Mouse (Mus musculus) bone marrow macrophage, adult 2 months (primary cell): ENCODE measurements around the gene Nhs. TPM values are rescaled to one million over a fixed set of nuclear protein-coding genes. Genes with fewer than 3 reads are reported as not detected.
"Not testable (repeated sequence)": the region's sequence is repeated elsewhere in the genome, so short reads cannot be mapped to it uniquely, and the experiment has no call there.

Experiments
- H3K27ac ChIP-seq: 2 replicates; pipeline ENCODE4 v1.5.1; 2012; ENCODE audit warnings: low read depth, low read length; ENCODE audit not compliant: insufficient read depth
- H3K4me1 ChIP-seq: 2 replicates; pipeline ENCODE4 v1.6.1; 2012; ENCODE audit warnings: low read length; ENCODE audit not compliant: control insufficient read depth, insufficient read depth
- H3K4me3 ChIP-seq: 2 replicates; pipeline ENCODE4 v1.5.1; 2012; ENCODE audit warnings: mild to moderate bottlenecking, low read length, moderate library complexity; ENCODE audit not compliant: insufficient read depth
- CTCF ChIP-seq: IDR thresholded peaks from 2 replicates; pipeline ENCODE4 v1.5.1; 2012; ENCODE audit warnings: low read depth, mild to moderate bottlenecking, low read length, moderate library complexity
- POLR2A ChIP-seq: IDR thresholded peaks from 2 replicates; pipeline ENCODE4 v1.6.1; 2012; ENCODE audit warnings: mild to moderate bottlenecking, low read depth, low read length, borderline replicate concordance
- polyA plus RNA-seq: library from polyadenylated mRNA; stranded (reverse); fragments of >200 nt; gene quantifications from 2 replicates; pipeline ENCODE4 v1.2.4, GENCODE M21; 2012; ENCODE audit not compliant: missing spikeins, insufficient read depth, insufficient read length

Gene Nhs
- polyA plus RNA-seq, 1 experiment = 0.07 TPM

- TF ChIP-seq POLR2A (no peak), CTCF (no peak)
- H3K4me3 ChIP-seq = no peak overlapping the region
Measured at GRCm38 (mm10) chrX:161907595-161908592, 251.6 kb downstream of the Nhs start.

GRCm38 (mm10) chrX:161894442-161894841, 265.1 kb downstream of the Nhs start:
- Histone ChIP-seq H3K27ac (no peak overlapping the region), H3K4me1 (no peaks in the 10 kb centered on the region), H3K4me3 (no peak overlapping the region)
- TF ChIP-seq POLR2A = no peak
- no peak for TF ChIP-seq CTCF

More at GRCm38 (mm10) chrX:161907595-161908592, 251.6 kb downstream of the Nhs start:
- Histone ChIP-seq H3K4me1 (no peaks in the 10 kb centered on the region), H3K27ac (no peak overlapping the region)

- H3K27ac ChIP-seq = no peak overlapping the region
- H3K4me1 ChIP-seq = no peaks in the 10 kb centered on the region
- no peak for TF ChIP-seq CTCF
- TF ChIP-seq POLR2A = no peak
- H3K4me3 ChIP-seq = no peak overlapping the region
Measured at GRCm38 (mm10) chrX:161883661-161884060, 275.9 kb downstream of the Nhs start.

GRCm38 (mm10) chrX:161877123-161877522, 282.4 kb downstream of the Nhs start:
- H3K4me3 ChIP-seq = no peak overlapping the region
- H3K4me1 ChIP-seq = no peaks in the 10 kb centered on the region
- H3K27ac ChIP-seq = no peak overlapping the region
- TF ChIP-seq CTCF (no peak), POLR2A (no peak)

GRCm38 (mm10) chrX:161873511-161873910, 286.0 kb downstream of the Nhs start:
- no peak for TF ChIP-seq CTCF
- no peak for TF ChIP-seq POLR2A
- no peak overlapping the region for H3K4me3 ChIP-seq
- no peaks in the 10 kb centered on the region for H3K4me1 ChIP-seq
- no peak overlapping the region for H3K27ac ChIP-seq

- no peak overlapping the region for H3K4me3 ChIP-seq
Measured at GRCm38 (mm10) chrX:161871306-161871705, 288.2 kb downstream of the Nhs start.

GRCm38 (mm10) chrX:161855630-161856029, 303.9 kb downstream of the Nhs start:
- no peaks in the 10 kb centered on the region for H3K4me1 ChIP-seq
- H3K27ac ChIP-seq = no peak overlapping the region
- no peak overlapping the region for H3K4me3 ChIP-seq
- TF ChIP-seq POLR2A (no peak), CTCF (no peak)

More at GRCm38 (mm10) chrX:161871306-161871705, 288.2 kb downstream of the Nhs start:
- Histone ChIP-seq H3K27ac (no peak overlapping the region), H3K4me1 (no peaks in the 10 kb centered on the region)
- TF ChIP-seq CTCF = no peak
- TF ChIP-seq POLR2A = no peak

- no peak overlapping the region for H3K4me3 ChIP-seq
- H3K4me1 ChIP-seq = no peaks in the 10 kb centered on the region
- TF ChIP-seq CTCF (no peak), POLR2A (no peak)
- H3K27ac ChIP-seq = no peak overlapping the region
Measured at GRCm38 (mm10) chrX:161853626-161854312, 305.8 kb downstream of the Nhs start.

GRCm38 (mm10) chrX:161826186-161826585, 333.3 kb downstream of the Nhs start:
- H3K4me3 ChIP-seq, H3K27ac ChIP-seq, H3K4me1 ChIP-seq: not testable (repeated sequence)

- Histone ChIP-seq H3K4me3 (no peak overlapping the region), H3K27ac (no peak overlapping the region), H3K4me1 (no peaks in the 10 kb centered on the region)
Measured at GRCm38 (mm10) chrX:161790182-161790581, 369.3 kb downstream of the Nhs start.

More at GRCm38 (mm10) chrX:161790182-161790581, 369.3 kb downstream of the Nhs start:
- TF ChIP-seq POLR2A (no peak), CTCF (no peak)
